Mouse (Mus musculus) erythroblast, embryonic 14.5 days (primary cell): ENCODE results near the gene Eno4.

Experiments
- GATA1 ChIP-seq: IDR thresholded peaks from 2 replicates; pipeline ENCODE4 v1.6.1; 2012; ENCODE audit warnings: low read length, inconsistent platforms, mixed read lengths
- TAL1 ChIP-seq: IDR thresholded peaks from 3 replicates; pipeline ENCODE4 v1.6.1; 2012; ENCODE audit warnings: low read length, inconsistent platforms, mixed read lengths

DNA sequence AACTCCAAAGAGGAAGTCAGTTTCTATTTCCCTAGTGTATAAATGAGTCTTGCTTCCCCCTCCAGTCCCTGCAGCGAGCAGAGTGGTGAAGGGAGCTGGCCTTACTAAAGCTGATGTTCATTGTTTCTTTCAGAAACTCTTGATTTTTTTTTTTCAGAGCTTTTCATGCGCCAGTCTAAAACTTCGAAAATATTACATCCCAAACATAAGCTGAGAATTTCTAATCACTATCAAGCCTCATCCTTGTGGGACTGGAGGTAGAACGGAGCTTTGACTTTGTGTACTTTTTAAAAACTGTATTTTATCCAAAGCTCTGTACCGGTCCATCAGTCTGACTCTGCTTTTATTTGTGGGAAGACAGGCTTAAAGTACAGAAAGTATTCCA is 36.8 kb downstream of the Eno4 start:
- no peak for TF ChIP-seq GATA1
- no peak for TF ChIP-seq TAL1
